10 mouse cellular contexts compared by ENCODE assay signal in genomic region chr4:95738179-95738578, GRCm38 (mm10).
A peak's percentile ranks its signal among the peaks of the same experiment; 100 is the strongest.
DNase-seq lines count a peak whose midpoint lies in the region; ATAC-seq and TF ChIP-seq lines count a peak whose summit lies in the region.
"Had no signal": no experiment of that assay in that cellular context is flagged by ENCODE, and none has a peak within 500 bp of the region (broad histone marks: within the 10 kb centered on the region; RNA-seq: fewer than 3 reads in every experiment).

No protein-coding gene starts in this region.

- ATAC-seq in stomach, embryonic 14.5 days (ENCODE audit: insufficient number of reproducible peaks, insufficient read depth, low FRiP score, low read depth), result no peak
- ATAC-seq in stomach, postnatal 0 days (ENCODE audit: low FRiP score, low TSS enrichment), result no peak
- ATAC-seq in heart, postnatal 0 days (ENCODE audit: insufficient read depth, low read depth), result 0 out of 2 replicates have a peak, but pooled peaks have one; percentile 15
- no peak for ATAC-seq in forebrain, embryonic 13.5 days

- peak overlapping the region; percentile 44; the same call in 1 of the 2 replicates for H3K27ac ChIP-seq in stomach, embryonic 14.5 days (ENCODE audit: low read length)
- no peak overlapping the region for H3K27ac ChIP-seq in stomach, postnatal 0 days (replicated peaks)
- H3K27ac ChIP-seq in heart, postnatal 0 days (ENCODE audit: low read depth), result peak overlapping the region; percentile 51
- no peak overlapping the region for H3K27ac ChIP-seq in forebrain, embryonic 13.5 days
- H3K27ac ChIP-seq: forebrain, embryonic 10.5 days had no signal

- 9% methylated on average over 5 of the region's 5 CpGs for WGBS in stomach, embryonic 14.5 days
- 19% methylated on average over 5 of the region's 5 CpGs for WGBS in stomach, postnatal 0 days
- 33% methylated on average over 5 of the region's 5 CpGs for WGBS in heart, postnatal 0 days
- 34% methylated on average over 5 of the region's 5 CpGs for WGBS in forebrain, embryonic 13.5 days

- DNase-seq in stomach, postnatal 0 days (ENCODE audit: low spot score), result no peak
- DNase-seq in heart, postnatal 0 days (ENCODE audit: low spot score), result no peak
- DNase-seq in kidney, postnatal 25 days, result peak; percentile 60 to 79
- peak; percentile 66 for DNase-seq in yolk sac, embryonic 10.5 days (ENCODE audit: low spot score)
- no peak for DNase-seq in layer of hippocampus, postnatal 25 days (ENCODE audit: extremely low spot score in 1 of 2, low spot score in 1 of 2)
- DNase-seq in gastrocnemius, postnatal 25 days, result no peak
- DNase-seq: right cerebral cortex, postnatal 4 days had no signal

- no peaks in the 10 kb centered on the region for H3K36me3 ChIP-seq in stomach, embryonic 14.5 days (ENCODE audit: control insufficient read depth, insufficient read depth, low read length)
- H3K36me3 ChIP-seq in stomach, postnatal 0 days (ENCODE audit: control insufficient read depth, insufficient read depth, low read length), result no peaks in the 10 kb centered on the region
- H3K36me3 ChIP-seq in heart, postnatal 0 days (replicated peaks; ENCODE audit: control insufficient read depth, insufficient read depth, low read length), result no peaks in the 10 kb centered on the region
- no peaks in the 10 kb centered on the region for H3K36me3 ChIP-seq in forebrain, embryonic 13.5 days (ENCODE audit: poor library complexity, severe bottlenecking)
- H3K36me3 ChIP-seq: forebrain, embryonic 10.5 days had no signal

- peaks cover 17% of the 10 kb centered on the region for H3K4me1 ChIP-seq in stomach, embryonic 14.5 days (ENCODE audit: control insufficient read depth, insufficient read depth, low read length)
- 0 out of 2 replicates have a peak, but pooled peaks cover 4% of the 10 kb centered on the region for H3K4me1 ChIP-seq in stomach, postnatal 0 days (replicated peaks; ENCODE audit: control insufficient read depth, insufficient read depth)
- peaks cover 20% of the 10 kb centered on the region; the same call in 1 of the 2 replicates for H3K4me1 ChIP-seq in heart, postnatal 0 days (ENCODE audit: control insufficient read depth, insufficient read depth)
- peaks cover 11% of the 10 kb centered on the region for H3K4me1 ChIP-seq in forebrain, embryonic 13.5 days

- H3K9ac ChIP-seq in stomach, embryonic 14.5 days (replicated peaks; ENCODE audit: low read depth, low read length), result no peak overlapping the region
- H3K9ac ChIP-seq in stomach, postnatal 0 days (ENCODE audit: low read length), result no peak overlapping the region
- H3K9ac ChIP-seq in heart, postnatal 0 days (replicated peaks; ENCODE audit: low read depth, low read length), result no peak overlapping the region
- no peak overlapping the region for H3K9ac ChIP-seq in forebrain, embryonic 13.5 days

- H3K9me3 ChIP-seq in stomach, embryonic 14.5 days (ENCODE audit: control insufficient read depth, low read depth, low read length), result no peaks in the 10 kb centered on the region
- no peaks in the 10 kb centered on the region for H3K9me3 ChIP-seq in stomach, postnatal 0 days (ENCODE audit: control insufficient read depth, low read length)
- H3K9me3 ChIP-seq in heart, postnatal 0 days (replicated peaks; ENCODE audit: control insufficient read depth, low read length), result no peaks in the 10 kb centered on the region
- H3K9me3 ChIP-seq in forebrain, embryonic 13.5 days (replicated peaks), result no peaks in the 10 kb centered on the region
- H3K9me3 ChIP-seq: forebrain, embryonic 10.5 days had no signal

- TF ChIP-seq CTCF in stomach, postnatal 0 days (IDR thresholded peaks at IDR 0.05; ENCODE audit: low read depth), result no peak
- no peak for TF ChIP-seq CTCF in heart, postnatal 0 days (IDR thresholded peaks at IDR 0.05; ENCODE audit: low read depth)

- H3K27me3 ChIP-seq in stomach, embryonic 14.5 days (ENCODE audit: control insufficient read depth, insufficient read depth, low read length), result no peaks in the 10 kb centered on the region
- no peaks in the 10 kb centered on the region for H3K27me3 ChIP-seq in stomach, postnatal 0 days (ENCODE audit: control insufficient read depth, insufficient read depth, low read length)
- no peaks in the 10 kb centered on the region for H3K27me3 ChIP-seq in heart, postnatal 0 days (ENCODE audit: control insufficient read depth, insufficient read depth, low read length)
- no peaks in the 10 kb centered on the region for H3K27me3 ChIP-seq in forebrain, embryonic 13.5 days

- no peak overlapping the region for H3K4me3 ChIP-seq in stomach, embryonic 14.5 days (ENCODE audit: low read depth, low read length)
- no peak overlapping the region for H3K4me3 ChIP-seq in stomach, postnatal 0 days (ENCODE audit: low read depth, low read length)
- H3K4me3 ChIP-seq in heart, postnatal 0 days (ENCODE audit: low read depth, low read length), result no peak overlapping the region
- no peak overlapping the region for H3K4me3 ChIP-seq in forebrain, embryonic 13.5 days
- H3K4me3 ChIP-seq: forebrain, embryonic 10.5 days had no signal

- H3K4me2 ChIP-seq in stomach, embryonic 14.5 days (replicated peaks; ENCODE audit: low read depth, low read length), result no peak overlapping the region
- H3K4me2 ChIP-seq in stomach, postnatal 0 days (replicated peaks; ENCODE audit: low read depth), result no peak overlapping the region
- H3K4me2 ChIP-seq in heart, postnatal 0 days (ENCODE audit: low read depth, low read length), result no peak overlapping the region
- no peak overlapping the region for H3K4me2 ChIP-seq in forebrain, embryonic 13.5 days

- TF ChIP-seq EP300 in stomach, postnatal 0 days (optimal IDR thresholded peaks at IDR 0.05), result no peak
- TF ChIP-seq EP300 in heart, postnatal 0 days (IDR thresholded peaks at IDR 0.05; ENCODE audit: low read depth), result no peak

Comparison
In these comparisons a context has a peak if more than half of its experiments do, and no peak if none do; other contexts are left out.
1. H3K27ac ChIP-seq: peak in stomach, embryonic 14.5 days (single experiment) and heart, postnatal 0 days (single experiment); none in stomach, postnatal 0 days (single experiment) and forebrain, embryonic 13.5 days (single experiment).
2. DNase-seq: peak in kidney, postnatal 25 days (2 of 2) and yolk sac, embryonic 10.5 days (single experiment); none in stomach, postnatal 0 days (single experiment), heart, postnatal 0 days (single experiment), layer of hippocampus, postnatal 25 days (0 of 2) and gastrocnemius, postnatal 25 days (single experiment).